Mouse (Mus musculus): ENCODE measurements around the gene Bcl2a1b. TPM values are rescaled to one million over a fixed set of nuclear protein-coding genes. Genes with fewer than 3 reads are reported as not detected.
"Not testable (repeated sequence)": the region's sequence is repeated elsewhere in the genome, so short reads cannot be mapped to it uniquely, and the experiment has no call there.

The Bcl2a1b gene
- polyA plus RNA-seq (2015; fragmentation: Nextera tagmentation; extraction: Ambion mirVana) = not detected in 2 replicates

GRCm38 (mm10) chr9:89198969-89199416, at the start of gene Bcl2a1b, which contains the start of gene Gm29094:
Bcl2a1b (plus strand) TSS chr9:89199209.
Gm29094 (plus strand) TSS chr9:89199379.
- not testable (repeated sequence) for H3K27me3 ChIP-seq; H3K9ac ChIP-seq; ATAC-seq; H3K9me3 ChIP-seq (replicated peaks); H3K27ac ChIP-seq; H3K4me2 ChIP-seq; H3K4me1 ChIP-seq; H3K4me3 ChIP-seq; H3K36me3 ChIP-seq (ENCODE audit: poor library complexity, severe bottlenecking)
- WGBS = 87% methylated on average over 5 of the region's 5 CpGs

- not testable (repeated sequence) for H3K36me3 ChIP-seq (ENCODE audit: poor library complexity, severe bottlenecking); H3K4me1 ChIP-seq; H3K27ac ChIP-seq; H3K4me3 ChIP-seq; H3K9ac ChIP-seq; ATAC-seq; H3K27me3 ChIP-seq; H3K9me3 ChIP-seq (replicated peaks); H3K4me2 ChIP-seq
Measured at GRCm38 (mm10) chr9:89172539-89172938, 26.5 kb upstream of the Bcl2a1b start.

GRCm38 (mm10) chr9:89178833-89179232, 20.2 kb upstream of the Bcl2a1b start:
- 35% methylated on average over 2 of the region's 3 CpGs for WGBS
- not testable (repeated sequence) for H3K4me3 ChIP-seq, ATAC-seq

GRCm38 (mm10) chr9:89179469-89179868, 19.5 kb upstream of the Bcl2a1b start:
- H3K4me3 ChIP-seq, ATAC-seq: not testable (repeated sequence)
- WGBS = 72% methylated on average over 4 of the region's 4 CpGs

More at GRCm38 (mm10) chr9:89178833-89179232, 20.2 kb upstream of the Bcl2a1b start:
- H3K27ac ChIP-seq; H3K36me3 ChIP-seq (ENCODE audit: poor library complexity, severe bottlenecking); H3K4me1 ChIP-seq; H3K4me2 ChIP-seq; H3K9ac ChIP-seq; H3K9me3 ChIP-seq (replicated peaks); H3K27me3 ChIP-seq: not testable (repeated sequence)

GRCm38 (mm10) chr9:89187006-89187405, 12.0 kb upstream of the Bcl2a1b start:
- 81% methylated on average over 15 of the region's 15 CpGs for WGBS

More at GRCm38 (mm10) chr9:89179469-89179868, 19.5 kb upstream of the Bcl2a1b start:
- not testable (repeated sequence) for H3K9me3 ChIP-seq (replicated peaks); H3K9ac ChIP-seq; H3K27ac ChIP-seq; H3K27me3 ChIP-seq; H3K36me3 ChIP-seq (ENCODE audit: poor library complexity, severe bottlenecking); H3K4me1 ChIP-seq; H3K4me2 ChIP-seq

GRCm38 (mm10) chr9:89195483-89195882, 3.5 kb upstream of the Bcl2a1b start:
- not testable (repeated sequence) for H3K27me3 ChIP-seq; H3K4me1 ChIP-seq; H3K9me3 ChIP-seq (replicated peaks); H3K27ac ChIP-seq; H3K9ac ChIP-seq; H3K36me3 ChIP-seq (ENCODE audit: poor library complexity, severe bottlenecking); ATAC-seq; H3K4me2 ChIP-seq; H3K4me3 ChIP-seq

More at GRCm38 (mm10) chr9:89187006-89187405, 12.0 kb upstream of the Bcl2a1b start:
- not testable (repeated sequence) for H3K27ac ChIP-seq; H3K9ac ChIP-seq; H3K27me3 ChIP-seq; H3K4me1 ChIP-seq; H3K4me2 ChIP-seq; H3K36me3 ChIP-seq (ENCODE audit: poor library complexity, severe bottlenecking); ATAC-seq; H3K4me3 ChIP-seq; H3K9me3 ChIP-seq (replicated peaks)

GRCm38 (mm10) chr9:89197509-89197908, 1.5 kb upstream of the Bcl2a1b start:
- H3K9ac ChIP-seq; H3K36me3 ChIP-seq (ENCODE audit: poor library complexity, severe bottlenecking); ATAC-seq; H3K9me3 ChIP-seq (replicated peaks); H3K4me3 ChIP-seq; H3K4me1 ChIP-seq; H3K4me2 ChIP-seq; H3K27ac ChIP-seq; H3K27me3 ChIP-seq: not testable (repeated sequence)
- 64% methylated on average over 1 of the region's 1 CpGs for WGBS

- not testable (repeated sequence) for ATAC-seq; H3K4me1 ChIP-seq; H3K4me2 ChIP-seq; H3K27ac ChIP-seq; H3K27me3 ChIP-seq; H3K36me3 ChIP-seq (ENCODE audit: poor library complexity, severe bottlenecking); H3K9me3 ChIP-seq (replicated peaks); H3K4me3 ChIP-seq; H3K9ac ChIP-seq
- 93% methylated on average over 3 of the region's 3 CpGs for whole genome bisulfite sequencing
Measured at GRCm38 (mm10) chr9:89198349-89198748, 660 bp upstream of the Bcl2a1b start.

- H3K9me3 ChIP-seq (replicated peaks); H3K4me3 ChIP-seq; H3K36me3 ChIP-seq (ENCODE audit: poor library complexity, severe bottlenecking); H3K4me1 ChIP-seq; H3K4me2 ChIP-seq; ATAC-seq; H3K9ac ChIP-seq; H3K27ac ChIP-seq; H3K27me3 ChIP-seq: not testable (repeated sequence)
Measured at GRCm38 (mm10) chr9:89202256-89202655, 3.2 kb downstream of the Bcl2a1b start.

- not testable (repeated sequence) for ATAC-seq; H3K4me3 ChIP-seq; H3K27ac ChIP-seq; H3K27me3 ChIP-seq; H3K36me3 ChIP-seq (ENCODE audit: poor library complexity, severe bottlenecking); H3K9ac ChIP-seq; H3K4me1 ChIP-seq; H3K4me2 ChIP-seq; H3K9me3 ChIP-seq (replicated peaks)
- 72% methylated on average over 1 of the region's 1 CpGs for WGBS
Measured at GRCm38 (mm10) chr9:89208939-89209338, 9.9 kb downstream of the Bcl2a1b start.

GRCm38 (mm10) chr9:89210353-89211064, 11.5 kb downstream of the Bcl2a1b start, which contains the start of gene Mthfs:
Mthfs (plus strand) TSS chr9:89210676.
- H3K36me3 ChIP-seq (ENCODE audit: poor library complexity, severe bottlenecking); H3K9me3 ChIP-seq (replicated peaks); H3K27me3 ChIP-seq; H3K4me1 ChIP-seq: not testable (repeated sequence)
- H3K9ac ChIP-seq = peak within 1 kb of the TSS; percentile 50
- 30% methylated on average over 9 of the region's 12 CpGs for WGBS
- ATAC-seq = peak; percentile 58
- peak within 1 kb of the TSS; percentile 28 for H3K4me3 ChIP-seq
- peak within 1 kb of the TSS; percentile 72 for H3K27ac ChIP-seq
- peak within 1 kb of the TSS; percentile 52 for H3K4me2 ChIP-seq

GRCm38 (mm10) chr9:89211065-89211858, 12.3 kb downstream of the Bcl2a1b start:
- H3K9ac ChIP-seq = peak overlapping the region; percentile 37; the same call in 1 of the 2 replicates
- WGBS = 4% methylated on average over 23 of the region's 44 CpGs
- not testable (repeated sequence) for H3K4me1 ChIP-seq; H3K27me3 ChIP-seq; H3K36me3 ChIP-seq (ENCODE audit: poor library complexity, severe bottlenecking); H3K9me3 ChIP-seq (replicated peaks)
- H3K4me3 ChIP-seq = peak overlapping the region; percentile 28
- H3K4me2 ChIP-seq = peak overlapping the region; percentile 51
- H3K27ac ChIP-seq = peak overlapping the region; percentile 61; the same call in 1 of the 2 replicates
- ATAC-seq = peak; percentile 95
